Mouse (Mus musculus) cerebellum, adult 18-20 months (tissue): ENCODE results near the gene Vmn1r78.
"Not testable (repeated sequence)": the region's sequence is repeated elsewhere in the genome, so short reads cannot be mapped to it uniquely, and the experiment has no call there.

Experiments
- DNase-seq, 2 experiments: peaks; one replicate each; pipeline ENCODE4 v3.0.0; 2021

Vmn1r78 gene

GRCm38 (mm10) chr7:12149957-12150356, at the start of gene Vmn1r78:
Vmn1r78 (plus strand) TSS chr7:12150257.
- no peak for DNase-seq

- not testable (repeated sequence) for DNase-seq
Observed at GRCm38 (mm10) chr7:12156463-12156862, 6.4 kb downstream of the Vmn1r78 start.

DNA sequence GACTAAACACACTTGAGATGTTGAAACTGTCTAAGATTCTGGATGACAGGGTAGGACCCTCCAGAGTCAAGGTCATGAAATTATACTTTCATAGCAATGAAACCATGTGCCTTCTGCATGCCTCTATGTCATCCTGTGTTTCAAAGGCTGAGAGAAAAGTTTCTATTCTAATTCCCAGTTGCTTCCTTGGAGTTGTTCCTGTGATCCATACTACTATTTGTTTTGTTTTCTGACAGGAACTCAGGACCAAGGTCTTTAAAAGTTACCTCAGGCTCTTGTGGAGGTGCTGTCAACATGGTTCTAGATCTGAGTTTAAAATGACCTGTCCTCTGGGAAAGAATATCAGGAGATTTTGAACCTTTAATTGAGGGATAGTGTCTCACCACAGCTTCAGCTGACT, 20.9 kb downstream of the Vmn1r78 start, which contains the start of gene Vmn1r79:
TSS of gene Vmn1r79 (plus strand) at position 301 of the 400 bp plus-strand sequence.
- DNase-seq, result not testable (repeated sequence)

- not testable (repeated sequence) for DNase-seq
Observed at GRCm38 (mm10) chr7:12172926-12173325, 22.9 kb downstream of the Vmn1r78 start.

DNA sequence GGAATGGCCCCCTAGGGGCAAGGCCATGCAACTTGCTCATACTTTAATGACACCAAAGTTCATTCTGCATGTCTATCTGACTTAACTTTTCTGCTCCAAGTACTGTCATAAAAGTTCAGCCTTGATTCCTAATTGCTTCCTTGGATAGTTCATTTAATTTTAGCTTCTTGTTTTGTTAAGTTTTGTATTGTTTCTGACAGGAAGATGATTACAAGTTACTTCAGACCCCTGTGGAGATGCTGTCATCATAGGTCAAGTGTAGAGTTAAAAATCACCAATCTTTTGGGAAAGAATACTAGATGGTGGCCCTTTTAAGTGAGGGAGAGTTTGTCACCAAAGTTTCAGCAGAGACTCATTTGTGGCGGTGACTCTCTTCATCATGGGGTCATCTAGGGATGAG, 38.9 kb downstream of the Vmn1r78 start, which contains the start of gene Vmn1r80:
TSS of gene Vmn1r80 (plus strand) at position 301 of the 400 bp plus-strand sequence.
- DNase-seq, result no peak

GRCm38 (mm10) chr7:12204141-12204540, 54.1 kb downstream of the Vmn1r78 start:
- no peak for DNase-seq
